Mouse (Mus musculus): ENCODE data around the gene Mybpc2.

Mybpc2 gene

GRCm38 (mm10) chr7:44482836-44483435 lies 41.5 kb downstream of the Mybpc2 start:
- DNase-seq, result no peak

DNA sequence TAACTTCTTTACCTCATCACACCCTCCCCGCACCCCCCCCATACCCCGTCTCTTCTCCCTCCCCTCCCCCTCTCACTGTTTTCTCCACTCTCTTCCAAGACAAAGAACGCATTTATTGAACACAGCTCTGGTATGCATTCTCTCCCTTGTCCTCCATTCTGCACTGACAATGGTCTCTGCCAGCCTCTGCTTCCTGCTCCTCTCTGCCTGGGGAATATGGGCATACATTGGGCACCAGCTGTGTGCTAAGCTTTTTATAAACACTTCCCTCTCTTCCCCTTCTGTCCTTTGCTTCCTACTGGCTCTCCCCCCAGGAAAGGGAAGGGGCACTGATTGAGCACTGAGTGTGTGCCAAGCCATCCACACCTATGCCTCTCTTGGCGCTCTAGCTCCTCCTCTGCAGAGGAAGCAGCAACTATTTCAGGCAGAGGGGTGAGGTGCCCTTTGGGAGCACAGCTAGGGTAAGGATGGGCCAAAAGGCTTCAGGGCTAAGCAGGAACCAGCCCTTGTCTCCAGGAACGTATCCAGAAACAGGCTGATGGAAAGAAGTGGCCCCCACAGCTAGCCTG lies 49.3 kb downstream of the Mybpc2 start:
- no peak for DNase-seq

DNA sequence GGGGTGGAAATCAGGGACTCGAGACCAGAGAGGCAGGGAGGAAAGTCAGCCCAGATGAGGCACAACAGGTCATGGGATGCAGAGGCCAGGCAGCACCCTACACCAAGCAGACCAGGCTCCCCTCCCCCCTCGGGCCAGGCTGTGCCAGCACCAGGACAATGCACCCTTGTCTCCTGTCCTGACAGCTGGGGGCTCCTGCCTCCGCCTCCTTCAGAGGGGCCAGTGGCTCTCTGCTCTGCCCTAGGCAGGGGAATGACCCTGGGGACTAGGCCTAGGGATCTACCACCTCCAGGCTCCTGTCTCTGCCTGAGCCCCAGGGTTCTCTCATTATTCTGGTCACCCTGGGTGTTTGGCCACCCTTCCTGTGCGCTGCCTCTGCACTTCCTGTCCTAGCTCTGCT lies 50.0 kb downstream of the Mybpc2 start:
- DNase-seq, result no peak

- DNase-seq, result no peak
Observed at GRCm38 (mm10) chr7:44472961-44473646, 51.4 kb downstream of the Mybpc2 start.

DNA sequence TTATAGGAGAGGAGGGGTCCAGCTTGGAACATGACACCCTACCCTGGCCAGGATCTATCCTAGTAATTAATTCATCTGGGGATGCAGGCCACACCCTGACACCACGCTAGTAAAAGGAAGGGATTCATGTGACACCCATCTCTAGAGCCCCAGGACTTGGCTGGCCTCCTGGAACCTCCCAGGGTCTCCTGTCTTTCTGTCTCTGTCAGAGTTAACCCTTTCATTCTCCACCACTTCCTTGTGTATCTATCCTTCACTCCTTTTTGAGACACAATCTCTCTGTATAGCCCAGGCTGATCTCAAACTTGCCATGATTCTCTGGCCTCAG lies 51.9 kb downstream of the Mybpc2 start:
- DNase-seq, result no peak

- no peak for DNase-seq
Observed at GRCm38 (mm10) chr7:44471880-44472557, 52.4 kb downstream of the Mybpc2 start.

GRCm38 (mm10) chr7:44470696-44471612 lies 53.5 kb downstream of the Mybpc2 start:
- DNase-seq, result no peak

DNA sequence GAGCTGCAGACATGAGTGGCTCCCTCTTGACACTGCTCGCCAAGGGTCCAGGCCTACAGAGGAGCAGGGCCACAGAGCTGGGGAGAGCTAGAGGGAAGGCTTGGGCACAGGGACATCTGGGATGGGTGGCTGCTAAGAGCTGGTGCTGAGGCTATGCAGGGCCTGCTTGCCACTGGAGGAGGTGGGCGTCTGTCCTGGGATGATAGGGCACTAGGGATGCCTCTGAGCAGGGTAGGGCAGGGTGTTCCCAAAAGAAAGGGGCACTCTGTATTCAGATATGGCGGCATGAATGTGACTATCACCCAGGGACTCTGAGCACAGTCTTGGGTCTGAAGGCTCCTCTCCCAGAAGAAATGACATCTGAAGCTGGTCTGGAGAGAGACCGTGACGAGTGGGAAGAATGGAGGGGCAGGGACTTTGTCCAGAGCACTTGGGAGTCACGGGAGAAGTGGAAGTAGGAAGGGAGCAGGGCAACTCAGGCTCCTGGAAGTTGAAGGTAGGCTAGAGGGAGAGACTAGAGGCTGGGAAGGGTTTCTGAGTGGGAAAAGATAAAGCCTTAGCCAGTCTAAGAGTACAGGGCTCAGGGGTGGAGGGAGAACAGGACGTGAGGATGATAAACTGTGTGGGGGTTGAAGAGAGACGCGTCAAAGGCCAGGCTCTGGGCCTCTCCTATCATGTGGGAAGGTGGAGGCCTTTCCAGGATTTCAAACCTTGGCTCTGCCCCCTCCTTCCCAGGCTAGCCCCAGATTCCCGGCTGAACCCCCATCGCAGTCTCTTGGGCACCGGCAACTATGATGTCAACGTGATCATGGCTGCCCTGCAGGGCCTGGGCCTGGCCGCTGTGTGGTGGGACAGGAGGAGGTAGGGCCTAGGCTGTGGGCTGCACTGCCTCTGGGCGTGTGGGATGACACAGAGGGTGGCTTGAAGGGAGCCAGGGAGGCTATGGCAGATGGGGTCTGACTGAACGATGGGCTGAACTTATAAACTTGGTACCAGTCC lies 54.5 kb downstream of the Mybpc2 start:
- no peak for DNase-seq

DNA sequence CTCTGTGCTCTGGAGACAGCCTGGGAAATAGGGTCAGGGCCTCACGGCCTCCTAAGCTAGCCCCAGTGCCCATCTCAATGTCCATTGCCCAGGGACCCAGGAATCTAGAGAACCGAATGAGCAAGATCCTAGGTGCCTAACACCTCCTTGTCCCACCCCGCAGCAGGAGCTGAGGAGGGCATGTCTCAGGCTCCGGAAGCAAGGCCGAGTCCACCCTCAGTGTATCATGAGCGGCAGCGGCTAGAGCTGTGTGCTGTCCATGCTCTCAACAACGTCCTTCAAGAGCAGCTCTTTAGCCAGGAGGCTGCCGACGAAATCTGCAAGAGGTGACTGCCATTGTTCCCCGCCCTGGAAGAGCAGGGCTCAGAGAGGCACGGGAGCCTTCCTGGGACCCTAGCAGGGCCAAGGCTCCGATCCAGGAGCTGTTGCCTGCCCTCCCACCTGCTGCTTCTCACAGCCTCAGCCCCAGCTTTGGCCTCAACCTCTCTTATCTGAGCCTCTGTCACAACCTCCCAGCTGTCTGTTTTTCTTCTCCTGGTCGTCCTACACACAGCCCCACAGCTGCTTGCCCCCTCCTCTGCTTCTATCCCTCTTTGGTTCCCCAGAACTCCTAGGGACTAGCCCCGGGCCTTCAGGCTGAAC lies 55.7 kb downstream of the Mybpc2 start:
- no peak for DNase-seq

- DNase-seq, result peak; percentile 90 to 93
Observed at GRCm38 (mm10) chr7:44467811-44468411, 56.5 kb downstream of the Mybpc2 start, which contains the start of gene Josd2. TSS of gene Josd2 (plus strand) at chr7:44467980.

- no peak for DNase-seq
Observed at GRCm38 (mm10) chr7:44466888-44467311, 57.6 kb downstream of the Mybpc2 start.

DNA sequence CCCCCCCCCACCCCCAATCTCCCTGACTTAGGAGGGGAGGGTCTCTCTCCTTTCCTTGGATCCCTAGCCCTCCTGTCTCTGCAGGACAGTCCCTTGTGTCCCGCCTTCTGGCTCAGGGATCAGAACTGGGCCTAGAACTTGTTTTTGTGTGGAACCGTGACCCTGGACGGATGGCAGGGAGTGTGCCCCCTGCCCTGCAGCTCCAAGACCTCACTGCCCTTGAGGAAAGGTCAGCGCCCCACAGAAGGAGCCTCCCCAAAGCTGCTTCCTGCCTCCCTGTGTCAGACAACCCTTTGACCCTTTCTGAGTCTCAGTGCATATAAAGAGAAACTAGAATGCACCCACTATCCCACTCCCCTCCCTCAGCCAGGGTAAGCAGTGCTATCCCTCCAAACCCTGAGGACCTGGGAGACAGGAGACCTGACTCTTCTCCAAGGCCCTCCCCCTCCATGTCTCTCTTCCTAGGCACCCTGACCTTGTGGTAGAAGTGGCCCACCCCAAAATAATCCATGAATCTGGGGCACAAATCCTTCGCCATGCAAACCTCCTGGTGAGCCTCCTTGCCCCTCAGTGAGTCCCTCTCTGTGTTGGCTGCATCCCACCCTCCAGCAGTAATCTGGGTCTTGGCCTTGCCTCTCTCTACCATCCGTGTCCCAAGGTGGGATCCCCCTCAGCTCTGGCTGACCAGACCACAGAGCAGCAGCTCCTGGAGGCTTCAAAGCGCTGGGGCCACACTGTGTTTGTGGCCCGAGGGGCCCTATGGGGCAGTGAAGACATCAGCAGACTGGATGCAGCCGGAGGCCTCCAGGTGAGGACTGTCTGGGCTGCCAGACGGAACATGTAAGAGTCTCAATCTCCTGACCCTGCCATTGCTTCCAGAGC lies 58.2 kb downstream of the Mybpc2 start:
- no peak for DNase-seq

DNA sequence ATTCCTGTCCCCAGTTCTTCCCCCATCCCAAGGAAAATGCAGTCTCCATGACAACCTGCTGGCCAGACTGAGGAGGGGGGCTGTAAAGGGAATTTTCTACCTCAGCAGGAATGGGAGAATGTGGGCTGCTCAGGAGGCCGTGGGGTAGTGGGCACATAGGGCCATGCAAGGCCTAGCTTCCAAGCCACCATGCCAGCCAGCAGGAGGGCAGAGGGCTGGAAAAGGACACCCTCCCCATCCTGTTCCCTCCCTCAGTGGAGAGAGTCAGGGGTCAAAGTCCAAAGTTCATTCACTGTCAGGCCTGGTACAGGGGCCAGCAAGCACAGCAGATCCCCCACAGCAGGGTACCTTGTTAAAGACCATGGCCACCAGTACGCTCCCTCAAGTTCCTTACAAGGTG lies 59.3 kb downstream of the Mybpc2 start, which contains the start of gene Aspdh:
Gene Aspdh, plus strand, starts transcription at position 281 of the 400 bp plus-strand sequence.
- DNase-seq, result no peak

- DNase-seq, result no peak
Observed at GRCm38 (mm10) chr7:44464511-44464910, 59.9 kb downstream of the Mybpc2 start.

- no peak for DNase-seq
Observed at GRCm38 (mm10) chr7:44463556-44464225, 60.8 kb downstream of the Mybpc2 start.

DNA sequence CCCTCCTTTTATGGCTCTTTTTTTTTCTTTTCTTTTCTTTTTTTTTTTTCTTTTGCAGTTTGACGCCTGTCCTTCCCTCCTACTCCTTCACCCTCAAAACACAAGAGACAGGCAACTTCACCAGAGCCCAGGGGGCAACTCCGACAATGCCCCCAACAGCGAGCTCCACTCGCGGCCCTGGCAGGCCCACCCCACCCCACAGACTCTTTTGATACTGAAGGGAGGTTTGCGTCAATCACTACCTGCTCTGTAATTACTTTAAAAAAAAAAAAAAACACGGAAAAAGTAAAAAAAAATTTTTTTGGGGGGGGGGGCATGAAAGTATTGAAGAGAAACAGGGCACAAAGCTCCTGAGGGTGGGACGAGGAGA lies 61.4 kb downstream of the Mybpc2 start:
- no peak for DNase-seq

DNA sequence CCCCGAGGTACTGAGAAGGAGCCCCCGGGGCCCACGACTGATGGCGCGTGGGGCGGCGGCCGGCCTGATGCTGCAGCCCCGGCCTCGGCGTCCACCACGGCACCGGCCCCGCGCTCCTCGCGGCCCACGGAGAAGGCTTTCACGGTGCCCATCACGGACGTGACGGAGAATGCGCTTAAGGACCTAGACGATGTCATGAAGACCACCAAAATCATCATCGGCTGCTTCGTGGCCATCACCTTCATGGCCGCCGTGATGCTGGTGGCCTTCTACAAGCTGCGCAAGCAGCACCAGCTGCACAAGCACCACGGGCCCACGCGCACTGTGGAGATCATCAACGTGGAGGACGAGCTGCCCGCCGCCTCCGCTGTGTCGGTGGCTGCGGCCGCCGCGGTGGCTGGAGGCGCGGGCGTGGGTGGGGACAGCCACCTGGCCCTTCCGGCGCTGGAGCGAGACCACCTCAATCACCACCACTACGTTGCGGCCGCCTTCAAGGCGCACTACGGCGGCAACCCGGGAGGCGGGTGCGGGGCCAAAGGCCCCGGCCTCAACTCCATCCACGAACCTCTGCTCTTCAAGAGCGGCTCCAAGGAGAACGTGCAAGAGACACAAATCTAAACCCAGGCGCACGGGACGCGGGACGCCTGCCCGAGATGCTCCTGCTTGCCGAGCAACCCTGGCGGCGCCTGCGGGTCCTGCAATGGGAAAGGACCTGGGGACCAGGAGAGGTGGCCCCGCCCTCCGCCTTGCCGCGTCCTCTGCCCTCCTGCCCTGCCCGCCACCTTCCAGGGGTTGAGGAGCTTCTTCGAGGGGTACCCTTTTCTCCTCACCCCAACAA lies 62.0 kb downstream of the Mybpc2 start:
- peak in 1 of 2 experiments; percentile 42 for DNase-seq

Data from B cell, adult 2 months (primary cell).